Mouse (Mus musculus) gastrocnemius, adult 18-20 months (tissue): ENCODE results near the gene Tars. TPM values are rescaled to one million over a fixed set of nuclear protein-coding genes. Genes with fewer than 3 reads are reported as not detected.

Experiments
- DNase-seq: peaks from one replicate; pipeline ENCODE4 v3.0.0; 2021; ENCODE audit warnings: low spot score
- long read RNA-seq, 2 experiments: library from polyadenylated mRNA; stranded (forward); transcript quantifications; one replicate each; pipeline ENCODE4 v2.0.0; 2021
- total RNA-seq, 2 experiments: library from RNA; stranded (reverse); gene quantifications; 2 replicates each; pipeline ENCODE4 v1.2.3; 2021

The Tars gene
- 10 to 100 TPM; 32.8 to 37.9 TPM for total RNA-seq
- long read RNA-seq, experiment 1, full-length matches to known transcripts = 65 of 73 reads
- long read RNA-seq, experiment 1, partial matches to known transcripts = 6 of 73 reads
- long read RNA-seq, experiment 1, other reads (novel, unspliced or antisense) = 2 of 73 reads
- long read RNA-seq, experiment 2, full-length matches to known transcripts = 82 of 87 reads
- long read RNA-seq, experiment 2, partial matches to known transcripts = 4 of 87 reads
- long read RNA-seq, experiment 2, other reads (novel, unspliced or antisense) = 1 of 87 reads

GRCm38 (mm10) chr15:11399356-11400067, at the start of gene Tars:
Tars (minus strand) TSS chr15:11399665.
- peak; percentile 98 for DNase-seq

GRCm38 (mm10) chr15:11437361-11437760, 37.9 kb upstream of the Tars start:
- peak; percentile 24 for DNase-seq

- DNase-seq = peak; percentile 13
Measured at GRCm38 (mm10) chr15:11436709-11437280, 37.3 kb upstream of the Tars start.

GRCm38 (mm10) chr15:11426899-11427298, 27.4 kb upstream of the Tars start:
- no peak for DNase-seq

- no peak for DNase-seq
Measured at GRCm38 (mm10) chr15:11413484-11413883, 14.0 kb upstream of the Tars start.

- DNase-seq = no peak
Measured at GRCm38 (mm10) chr15:11412542-11412941, 13.1 kb upstream of the Tars start.

GRCm38 (mm10) chr15:11411846-11412245, 12.4 kb upstream of the Tars start:
- DNase-seq = no peak

- no peak for DNase-seq
Measured at GRCm38 (mm10) chr15:11408155-11408826, 8.8 kb upstream of the Tars start.

- peak; percentile 58 for DNase-seq
Measured at GRCm38 (mm10) chr15:11407381-11407780, 7.9 kb upstream of the Tars start.

- DNase-seq = no peak
Measured at GRCm38 (mm10) chr15:11406769-11407168, 7.3 kb upstream of the Tars start.

- DNase-seq = no peak
Measured at GRCm38 (mm10) chr15:11398676-11399350, 652 bp downstream of the Tars start.

GRCm38 (mm10) chr15:11396421-11396820, 3.0 kb downstream of the Tars start:
- DNase-seq = no peak

- DNase-seq = no peak
Measured at GRCm38 (mm10) chr15:11392903-11393302, 6.6 kb downstream of the Tars start.

GRCm38 (mm10) chr15:11383796-11384195, 15.7 kb downstream of the Tars start:
- no peak for DNase-seq

- DNase-seq = no peak
Measured at GRCm38 (mm10) chr15:11382585-11382984, 16.9 kb downstream of the Tars start.

GRCm38 (mm10) chr15:11380616-11381015, 18.8 kb downstream of the Tars start:
- no peak for DNase-seq

GRCm38 (mm10) chr15:11380087-11380530, 19.4 kb downstream of the Tars start:
- peak; percentile 11 for DNase-seq

- no peak for DNase-seq
Measured at GRCm38 (mm10) chr15:11379431-11380086, 19.9 kb downstream of the Tars start.

GRCm38 (mm10) chr15:11370477-11371085, 28.9 kb downstream of the Tars start:
- no peak for DNase-seq

GRCm38 (mm10) chr15:11369572-11369971, 29.9 kb downstream of the Tars start:
- no peak for DNase-seq
